Mouse (Mus musculus): Measurements from ENCODE around the gene Tapbp.

GRCm38 (mm10) chr17:33910346-33911051, 5.2 kb upstream of the Tapbp start:
- TF ChIP-seq CTCF (IDR thresholded peaks at IDR 0.05; ENCODE audit: extremely low read depth, insufficient read depth, low read length) = no peak
- no peak for TF ChIP-seq POLR2A (IDR thresholded peaks at IDR 0.05; ENCODE audit: extremely low read depth, insufficient read depth, low read length)

Measured in cortical plate, adult 2 months (tissue).